Mouse (Mus musculus) neural tube, embryonic 14.5 days (tissue): ENCODE results near the gene Slc47a2. TPM values are rescaled to one million over a fixed set of nuclear protein-coding genes. Genes with fewer than 3 reads are reported as not detected.

Experiments
- ATAC-seq: fragments of 200-750 bp; cut with Nextera tagmentation; 2 replicates; pipeline ENCODE4 v1.8.0; 2017; ENCODE audit warnings: low read depth, mild to moderate bottlenecking, moderate TSS enrichment, moderate library complexity
- H3K27ac ChIP-seq: fragments of 300-500 bp; sonication (generic); 2 replicates; pipeline ENCODE4 v1.5.1; 2014; ENCODE audit warnings: low read depth, mild to moderate bottlenecking, control low read depth, low read length, moderate library complexity, mixed read lengths
- H3K27me3 ChIP-seq: fragments of 300-500 bp; sonication (generic); 2 replicates; pipeline ENCODE4 v1.6.1; 2014; ENCODE audit warnings: low read length; ENCODE audit not compliant: control insufficient read depth, insufficient read depth
- H3K36me3 ChIP-seq: fragments of 300-500 bp; sonication (generic); 2 replicates; pipeline ENCODE4 v1.6.1; 2014; ENCODE audit warnings: low read length, mixed read lengths; ENCODE audit not compliant: control insufficient read depth, insufficient read depth
- H3K4me1 ChIP-seq: fragments of 300-500 bp; sonication (generic); 2 replicates; pipeline ENCODE4 v1.6.1; 2014; ENCODE audit warnings: low read length; ENCODE audit not compliant: control insufficient read depth, insufficient read depth
- H3K4me2 ChIP-seq: fragments of 300-500 bp; sonication (generic); 2 replicates; pipeline ENCODE4 v1.6.1; 2014; ENCODE audit warnings: mild to moderate bottlenecking, low read depth, low read length, control low read depth
- H3K4me3 ChIP-seq: fragments of 300-500 bp; sonication (generic); 2 replicates; pipeline ENCODE4 v1.5.1; 2014; ENCODE audit warnings: low read depth, low read length, control low read depth, mixed read lengths
- H3K9ac ChIP-seq: fragments of 300-500 bp; sonication (generic); replicated peaks from 2 replicates; pipeline ENCODE4 v1.6.1; 2014; ENCODE audit warnings: low read depth, mild to moderate bottlenecking, control low read depth, low read length, mixed read lengths
- H3K9me3 ChIP-seq: fragments of 300-500 bp; sonication (generic); 2 replicates; pipeline ENCODE4 v1.6.1; 2016; ENCODE audit warnings: low read length; ENCODE audit not compliant: control insufficient read depth
- WGBS: fragments of 180-500 bp; shearing (Covaris S2); extraction: QIAGEN DNeasy Blood & Tissue Kit; methylation state at CpG from one replicate; pipeline ENCODE4 v1.1.7; 2014; 5-methylcytosine and 5-hydroxymethylcytosine counted together
- polyA plus RNA-seq: library from polyadenylated mRNA; unstranded; fragments of >200 nt; fragmentation: Nextera tagmentation; extraction: Ambion mirVana; gene quantifications from 2 replicates; pipeline ENCODE4 v1.2.1, GENCODE M21; 2014

Slc47a2 gene
- polyA plus RNA-seq, 1 experiment from 2014 or later, result not detected

DNA sequence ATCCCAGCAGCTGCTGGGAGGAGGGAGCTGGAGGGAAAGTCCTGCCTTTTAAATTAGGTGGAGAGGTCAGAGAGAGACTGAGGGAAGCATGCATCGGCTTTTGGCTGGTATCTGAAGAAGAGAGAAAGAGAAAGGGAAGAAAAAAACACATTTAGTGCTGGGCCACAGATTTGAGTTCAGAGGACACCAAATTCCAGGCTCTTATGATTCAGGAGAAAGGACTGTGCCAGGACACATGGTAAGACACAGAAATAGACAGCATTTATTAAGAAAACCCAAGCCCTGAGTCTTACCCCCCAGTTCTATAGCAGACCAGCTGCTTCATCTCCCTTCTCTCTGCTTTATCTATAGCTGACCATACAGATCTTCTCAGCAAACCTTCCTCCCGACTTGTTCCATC, 64.7 kb downstream of the Slc47a2 start:
- H3K4me3 ChIP-seq, result no peak overlapping the region
- no peak overlapping the region for H3K27ac ChIP-seq
- no peak overlapping the region for H3K4me2 ChIP-seq
- no peaks in the 10 kb centered on the region for H3K36me3 ChIP-seq
- H3K9ac ChIP-seq, result no peak overlapping the region
- H3K4me1 ChIP-seq, result no peaks in the 10 kb centered on the region
- 83% methylated on average over 2 of the region's 2 CpGs for WGBS
- H3K27me3 ChIP-seq, result no peaks in the 10 kb centered on the region
- H3K9me3 ChIP-seq, result no peaks in the 10 kb centered on the region
- no peak for ATAC-seq

DNA sequence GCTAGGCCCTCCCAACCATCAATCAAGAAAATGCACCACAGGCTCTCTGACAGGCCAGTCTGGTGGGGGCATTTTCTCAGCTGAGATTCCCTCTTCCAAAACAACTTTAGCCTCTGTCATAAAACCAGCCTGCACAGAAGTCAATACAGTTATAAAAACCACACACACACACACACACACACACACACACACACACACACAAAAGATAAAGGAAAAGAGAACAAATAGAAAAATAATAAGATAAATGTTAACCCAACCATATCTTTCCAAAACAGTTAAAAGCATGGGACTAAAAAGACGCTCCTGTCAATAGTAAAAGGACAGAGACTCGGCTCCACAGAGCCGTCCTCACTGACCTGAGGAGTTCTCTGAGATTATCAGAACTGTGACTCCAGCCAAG, 66.2 kb downstream of the Slc47a2 start:
- Histone ChIP-seq H3K4me3 (no peak overlapping the region), H3K4me2 (no peak overlapping the region), H3K9me3 (no peaks in the 10 kb centered on the region), H3K36me3 (no peaks in the 10 kb centered on the region), H3K27ac (no peak overlapping the region), H3K27me3 (no peaks in the 10 kb centered on the region), H3K4me1 (no peaks in the 10 kb centered on the region), H3K9ac (no peak overlapping the region)
- WGBS, result 78% methylated on average over 3 of the region's 3 CpGs
- no peak for ATAC-seq

DNA sequence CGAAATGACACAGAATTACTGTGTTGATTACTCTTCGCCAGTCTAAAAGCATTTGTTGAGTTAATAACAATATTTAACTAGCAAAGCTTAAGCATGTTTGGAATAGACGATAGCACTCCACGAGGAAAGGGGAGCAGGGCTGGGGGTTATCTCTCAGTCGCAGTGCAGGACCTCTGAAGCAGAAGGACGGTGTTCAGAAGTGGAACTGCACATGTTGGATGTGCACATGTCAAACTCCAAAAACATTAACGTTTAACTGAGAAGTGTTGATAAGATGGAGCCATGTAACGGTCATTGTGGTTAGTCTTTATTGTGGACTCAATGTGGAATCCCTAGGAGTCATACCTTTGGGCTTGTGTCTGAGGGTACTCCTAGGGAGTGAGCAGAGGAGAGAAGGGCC, 67.6 kb downstream of the Slc47a2 start:
- 88% methylated on average over 8 of the region's 8 CpGs for WGBS
- H3K27me3 ChIP-seq, result no peaks in the 10 kb centered on the region
- H3K4me1 ChIP-seq, result no peaks in the 10 kb centered on the region
- H3K36me3 ChIP-seq, result no peaks in the 10 kb centered on the region
- no peaks in the 10 kb centered on the region for H3K9me3 ChIP-seq
- H3K27ac ChIP-seq, result no peak overlapping the region
- no peak for ATAC-seq
- no peak overlapping the region for H3K4me2 ChIP-seq
- no peak overlapping the region for H3K9ac ChIP-seq
- no peak overlapping the region for H3K4me3 ChIP-seq

DNA sequence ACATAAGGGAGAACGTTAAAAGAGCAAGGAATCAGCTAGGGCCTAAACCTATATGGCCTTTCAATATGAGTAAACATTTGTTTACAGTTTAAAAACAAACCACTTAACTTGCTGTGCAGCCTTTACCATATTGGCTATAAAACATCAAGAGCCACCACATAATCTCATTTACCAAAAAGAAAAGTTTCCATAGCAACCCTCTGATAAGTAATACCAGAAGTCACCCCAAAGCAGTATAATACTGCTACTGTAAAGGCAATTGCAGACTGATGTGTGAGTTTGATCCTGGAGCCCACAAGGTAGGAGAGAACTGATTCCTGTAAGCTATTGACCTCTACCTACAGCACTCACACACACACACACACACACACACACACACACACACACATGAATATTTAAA, 68.2 kb downstream of the Slc47a2 start:
- 86% methylated on average over 1 of the region's 1 CpGs for WGBS
- H3K4me3 ChIP-seq, result no peak overlapping the region
- no peaks in the 10 kb centered on the region for H3K4me1 ChIP-seq
- H3K27ac ChIP-seq, result no peak overlapping the region
- H3K27me3 ChIP-seq, result no peaks in the 10 kb centered on the region
- H3K9me3 ChIP-seq, result no peaks in the 10 kb centered on the region
- no peaks in the 10 kb centered on the region for H3K36me3 ChIP-seq
- H3K4me2 ChIP-seq, result no peak overlapping the region
- H3K9ac ChIP-seq, result no peak overlapping the region
- ATAC-seq, result no peak

DNA sequence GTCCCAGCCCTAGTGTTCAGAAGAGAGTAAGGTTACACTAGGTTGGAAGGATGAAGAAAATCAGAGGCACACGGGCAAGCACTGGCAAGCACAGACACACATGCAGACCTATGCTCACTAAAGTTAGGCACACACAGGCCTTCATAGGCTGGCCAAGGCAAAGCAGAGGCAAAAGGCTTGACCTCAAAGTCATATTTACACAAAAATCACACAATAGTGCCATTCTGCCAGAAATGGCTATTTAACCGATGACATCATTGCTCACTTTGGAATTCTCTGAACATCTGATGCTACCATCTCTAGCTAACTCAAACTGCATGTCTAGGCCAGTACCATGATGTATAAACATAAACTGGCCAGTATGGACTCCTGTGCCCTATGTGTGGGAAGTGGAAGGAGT, 68.7 kb downstream of the Slc47a2 start:
- Histone ChIP-seq H3K9me3 (no peaks in the 10 kb centered on the region), H3K4me2 (no peak overlapping the region), H3K27ac (no peak overlapping the region), H3K9ac (no peak overlapping the region), H3K36me3 (no peaks in the 10 kb centered on the region), H3K27me3 (no peaks in the 10 kb centered on the region), H3K4me1 (no peaks in the 10 kb centered on the region), H3K4me3 (no peak overlapping the region)
- 87% methylated on average over 2 of the region's 2 CpGs for WGBS
- no peak for ATAC-seq

DNA sequence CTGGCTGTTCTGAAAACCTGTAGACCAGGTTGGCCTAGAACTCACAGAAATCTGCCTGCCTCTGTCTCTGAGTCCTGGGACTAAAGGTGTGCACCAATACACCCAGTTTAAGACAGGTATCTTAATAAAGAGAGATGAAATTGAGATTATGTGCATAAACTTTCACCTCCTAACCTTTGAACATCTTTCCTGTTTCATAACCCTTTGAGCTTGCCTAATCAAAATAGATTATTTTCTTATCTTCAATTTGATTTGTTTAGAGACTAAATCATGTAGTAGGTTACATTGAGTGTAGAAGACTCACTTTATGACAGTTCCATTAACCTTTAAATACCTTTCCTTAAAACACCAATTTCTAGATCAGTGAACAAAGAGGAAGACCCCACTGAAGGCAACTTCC, 71.0 kb downstream of the Slc47a2 start:
- Histone ChIP-seq H3K27me3 (no peaks in the 10 kb centered on the region), H3K27ac (no peak overlapping the region), H3K4me1 (no peaks in the 10 kb centered on the region), H3K4me3 (no peak overlapping the region), H3K4me2 (no peak overlapping the region), H3K9ac (no peak overlapping the region), H3K36me3 (no peaks in the 10 kb centered on the region), H3K9me3 (no peaks in the 10 kb centered on the region)
- ATAC-seq, result no peak

DNA sequence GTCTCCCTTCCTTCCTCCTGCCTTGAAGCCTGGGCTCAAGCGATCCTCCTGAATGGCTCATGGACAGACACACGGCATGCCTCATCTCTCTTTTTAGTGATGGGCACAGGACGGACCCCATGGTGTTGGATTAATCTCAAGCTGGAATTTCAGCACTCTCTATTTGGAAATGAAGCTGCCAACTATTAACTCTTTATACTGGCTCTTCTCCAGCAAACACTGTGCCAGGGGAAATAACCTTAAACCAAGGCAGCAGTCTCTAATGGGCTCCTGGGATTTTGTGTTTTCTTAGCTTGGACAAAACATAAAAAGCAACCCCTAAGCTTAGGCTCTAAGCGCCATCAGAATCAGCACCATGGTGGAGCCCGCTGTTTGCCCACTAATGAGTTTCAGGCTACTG, 72.3 kb downstream of the Slc47a2 start:
- Histone ChIP-seq H3K27ac (no peak overlapping the region), H3K4me3 (no peak overlapping the region), H3K27me3 (no peaks in the 10 kb centered on the region), H3K36me3 (no peaks in the 10 kb centered on the region), H3K9ac (no peak overlapping the region), H3K4me2 (no peak overlapping the region), H3K4me1 (peaks cover 7% of the 10 kb centered on the region; the same call in 1 of the 2 replicates), H3K9me3 (no peaks in the 10 kb centered on the region)
- 80% methylated on average over 5 of the region's 5 CpGs for WGBS
- ATAC-seq, result no peak

DNA sequence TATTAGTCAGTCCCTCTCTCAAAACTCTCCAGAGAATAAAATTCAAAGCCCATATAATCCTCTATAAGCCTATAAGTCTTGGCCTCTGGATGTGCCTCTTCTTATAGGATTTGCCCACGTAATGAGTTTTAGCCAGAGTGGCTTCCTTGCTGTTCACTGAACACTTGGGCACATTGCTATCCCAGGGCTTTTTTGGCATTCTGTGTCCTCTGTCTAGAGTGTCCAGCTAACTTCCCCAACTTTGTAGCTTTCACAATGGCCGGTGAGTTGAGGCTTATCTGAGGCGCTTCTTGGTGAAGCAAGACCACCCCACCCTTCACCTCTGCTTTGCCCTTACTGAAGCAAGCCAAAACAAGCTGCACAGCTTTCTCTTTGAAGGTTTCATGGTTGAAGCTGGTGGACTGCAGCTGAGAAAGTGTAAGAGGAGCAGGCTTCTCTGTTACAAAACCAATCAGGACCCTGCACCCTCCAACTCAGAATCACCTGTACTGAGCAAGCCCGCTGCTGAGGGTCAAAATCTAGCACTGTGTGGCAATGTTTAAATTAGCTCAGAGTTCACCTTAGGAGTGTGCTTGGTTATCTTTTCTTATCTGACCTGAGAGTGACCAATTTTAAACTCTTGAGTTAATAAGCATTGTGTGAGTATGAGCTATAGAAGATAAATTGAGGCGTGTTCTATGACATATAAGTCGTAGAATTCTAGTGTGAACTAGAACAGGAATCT, 73.9 kb downstream of the Slc47a2 start:
- ATAC-seq, result no peak
- H3K4me3 ChIP-seq, result no peak overlapping the region
- no peaks in the 10 kb centered on the region for H3K27me3 ChIP-seq
- H3K4me1 ChIP-seq, result peaks cover 7% of the 10 kb centered on the region; the same call in 1 of the 2 replicates
- WGBS, result 95% methylated on average over 6 of the region's 6 CpGs
- H3K9ac ChIP-seq, result no peak overlapping the region
- no peak overlapping the region for H3K27ac ChIP-seq
- H3K36me3 ChIP-seq, result no peaks in the 10 kb centered on the region
- no peak overlapping the region for H3K4me2 ChIP-seq
- H3K9me3 ChIP-seq, result no peaks in the 10 kb centered on the region

DNA sequence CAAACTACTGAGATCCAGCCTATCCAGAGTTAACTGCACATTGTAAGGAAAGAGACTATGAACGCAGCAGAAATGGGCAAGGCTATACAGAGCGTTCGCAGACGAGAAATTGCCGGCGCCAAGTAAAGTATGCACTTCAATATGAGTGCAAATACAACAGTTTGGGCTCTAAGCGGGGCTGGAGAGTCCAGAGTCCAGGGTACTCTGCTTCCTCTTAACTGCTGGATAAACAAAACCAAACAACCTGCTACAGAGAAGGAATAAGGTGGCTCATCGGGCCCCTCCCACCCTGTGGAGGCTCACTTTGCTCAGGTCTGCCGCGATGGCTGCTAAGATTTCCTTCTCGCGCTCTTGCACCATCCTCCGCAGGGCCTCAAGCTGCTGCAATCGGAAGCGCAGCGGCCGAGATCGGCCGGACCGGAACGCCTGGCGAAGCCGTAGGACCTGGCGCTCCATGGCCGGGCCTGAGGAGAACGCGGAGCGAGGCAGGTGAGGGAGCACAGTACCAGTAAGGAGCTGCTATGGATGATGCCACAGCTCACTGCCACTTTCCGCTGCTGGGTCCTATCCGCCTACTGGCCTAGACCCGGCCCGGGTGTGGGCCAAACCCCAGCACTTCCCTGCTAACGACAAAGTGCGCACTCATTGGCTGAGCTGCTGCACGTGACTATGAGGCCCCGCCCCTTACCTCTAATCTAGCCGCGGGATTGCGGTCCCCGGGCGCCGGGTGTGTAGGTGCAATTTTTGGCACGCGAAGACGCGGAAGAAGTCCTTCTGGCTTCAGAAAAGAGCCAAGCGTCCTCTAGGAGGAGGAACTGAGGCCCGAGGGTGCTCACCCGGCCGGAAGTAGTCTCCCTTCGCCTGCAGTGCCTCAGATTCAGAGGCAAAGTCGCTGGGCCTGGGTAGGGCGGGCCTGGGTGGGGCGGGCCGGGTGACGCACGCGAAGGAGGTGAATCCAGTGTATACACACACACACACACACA, 75.8 kb downstream of the Slc47a2 start, which contains the start of gene Aldh3a2:
Gene Aldh3a2, minus strand, starts transcription at position 914 of the 983 bp plus-strand sequence.
- peak within 1 kb of the TSS; percentile 80 for H3K9ac ChIP-seq
- H3K4me3 ChIP-seq, result peak within 1 kb of the TSS; percentile 56
- WGBS, result under 1% methylated on average over 57 of the region's 58 CpGs
- peak within 1 kb of the TSS; percentile 91 for H3K27ac ChIP-seq
- ATAC-seq, result peak; percentile 99
- peak within 1 kb of the TSS; percentile 60 for H3K4me2 ChIP-seq
- H3K4me1 ChIP-seq, result peaks cover 7% of the 10 kb centered on the region; the same call in 1 of the 2 replicates
- H3K27me3 ChIP-seq, result no peaks in the 10 kb centered on the region
- no peaks in the 10 kb centered on the region for H3K9me3 ChIP-seq
- H3K36me3 ChIP-seq, result peaks cover 5% of the 10 kb centered on the region; the same call in 1 of the 2 replicates
